ENCODE assay signal across 8 mouse cellular contexts in the genomic region with DNA sequence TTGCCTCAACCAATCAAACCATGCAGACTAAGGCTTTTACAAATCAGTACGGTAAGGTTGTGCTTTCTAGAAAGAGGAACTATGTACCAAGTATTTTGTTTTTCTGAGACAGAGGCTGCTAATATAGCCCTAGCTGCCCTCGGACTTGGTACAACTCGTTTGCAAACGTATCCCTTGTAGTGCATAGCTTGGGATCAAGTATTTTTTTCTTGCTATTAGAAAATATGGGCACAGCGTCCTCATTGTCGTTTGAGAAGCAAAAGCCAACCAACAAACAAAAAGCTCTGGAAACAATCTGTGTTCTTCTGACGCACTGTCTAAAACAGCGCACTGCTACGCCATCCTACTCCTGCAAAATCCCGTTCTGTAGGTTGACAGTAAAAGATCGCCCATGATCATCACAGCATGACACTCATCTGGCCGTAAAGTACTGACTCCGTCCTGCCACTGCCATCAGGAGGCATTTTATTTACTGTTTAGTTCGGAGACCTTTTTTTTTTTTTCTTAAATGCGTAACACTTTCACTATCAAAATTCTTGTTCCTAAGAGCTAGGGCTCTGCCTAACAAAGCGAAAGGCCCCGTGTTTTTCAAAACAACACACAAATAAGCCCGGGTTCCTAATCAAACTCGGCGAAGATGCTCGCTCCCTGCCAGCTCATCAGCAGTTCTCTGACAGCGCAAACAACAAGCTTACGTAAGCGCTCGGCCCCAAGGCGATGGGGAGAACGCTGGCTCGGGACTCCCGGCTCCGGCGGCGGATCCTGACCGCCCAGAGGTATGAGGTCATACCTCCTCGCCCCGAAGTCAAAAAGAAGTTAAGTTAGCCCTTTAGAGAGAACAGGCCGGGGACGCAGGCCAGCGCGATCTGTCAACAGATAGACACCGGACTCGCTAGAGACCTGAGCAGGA. TPM values are rescaled to one million over a fixed set of nuclear protein-coding genes. Genes with fewer than 3 reads are reported as not detected.
A peak's percentile ranks its signal among the peaks of the same experiment; 100 is the strongest.
DNase-seq lines count a peak whose midpoint lies in the region; ATAC-seq and TF ChIP-seq lines count a peak whose summit lies in the region.

No protein-coding gene starts in this region.

- H3K4me3 ChIP-seq in thymus, adult 2 months (ENCODE audit: control insufficient read depth, insufficient read depth, low read length) = peak overlapping the region; percentile 92
- H3K4me3 ChIP-seq in brown adipose tissue, adult 24 weeks (ENCODE audit: insufficient read depth, low read depth, low read length) = peak overlapping the region; percentile 81
- peak overlapping the region; percentile 100 for H3K4me3 ChIP-seq in limb, embryonic 14.5 days (replicated peaks; ENCODE audit: low read length)
- peak overlapping the region; percentile 100 for H3K4me3 ChIP-seq in midbrain, embryonic 12.5 days

- no peaks in the 10 kb centered on the region for H3K27me3 ChIP-seq in thymus, adult 2 months (ENCODE audit: control insufficient read depth, insufficient read depth, low read length)
- H3K27me3 ChIP-seq in limb, embryonic 14.5 days (ENCODE audit: control insufficient read depth, insufficient read depth, low read length) = no peaks in the 10 kb centered on the region
- no peaks in the 10 kb centered on the region for H3K27me3 ChIP-seq in midbrain, embryonic 12.5 days

- no peak overlapping the region for H3K27ac ChIP-seq in thymus, adult 2 months (ENCODE audit: control insufficient read depth, insufficient read depth, low read length)
- peak overlapping the region; percentile 99 for H3K27ac ChIP-seq in brown adipose tissue, adult 24 weeks (replicated peaks; ENCODE audit: low read depth, low read length)
- peak overlapping the region; percentile 91 for H3K27ac ChIP-seq in limb, embryonic 14.5 days (replicated peaks; ENCODE audit: low read depth, low read length)
- peak overlapping the region; percentile 91 for H3K27ac ChIP-seq in midbrain, embryonic 12.5 days (replicated peaks)

- peaks cover 22% of the 10 kb centered on the region for H3K36me3 ChIP-seq in thymus, adult 2 months (ENCODE audit: control insufficient read depth, insufficient read depth, low read length)
- H3K36me3 ChIP-seq in limb, embryonic 14.5 days (ENCODE audit: control insufficient read depth, insufficient read depth, low read length) = peaks cover 46% of the 10 kb centered on the region
- peaks cover 42% of the 10 kb centered on the region for H3K36me3 ChIP-seq in midbrain, embryonic 12.5 days

- DNase-seq in thymus, adult 2 months = no peak
- no peak for DNase-seq in thymus, postnatal 14 days
- DNase-seq in induced T-regulatory cell, adult 2 months (ENCODE audit: low read depth) = peak; percentile 79
- no peak for DNase-seq in limb, embryonic 14.5 days (ENCODE audit: low spot score)
- peak; percentile 31 for DNase-seq in yolk sac, embryonic 10.5 days (ENCODE audit: low spot score)

- TF ChIP-seq POLR2A in thymus, adult 2 months (IDR thresholded peaks at IDR 0.05; ENCODE audit: control insufficient read depth, extremely low read depth, insufficient read depth, low read length, poor library complexity) = no peak
- TF ChIP-seq POLR2A in limb, embryonic 14.5 days (IDR thresholded peaks at IDR 0.05; ENCODE audit: borderline replicate concordance, extremely low read depth, insufficient read depth, insufficient read length) = no peak

- H3K4me2 ChIP-seq in limb, embryonic 14.5 days (replicated peaks; ENCODE audit: low read depth, low read length, severe bottlenecking) = peak overlapping the region; percentile 97
- peak overlapping the region; percentile 100 for H3K4me2 ChIP-seq in midbrain, embryonic 12.5 days (replicated peaks)

- ATAC-seq in frontal cortex, adult (ENCODE audit: low TSS enrichment) = peak; percentile 49
- ATAC-seq in limb, embryonic 14.5 days (ENCODE audit: low FRiP score, low read depth) = no peak
- ATAC-seq in midbrain, embryonic 12.5 days (ENCODE audit: low FRiP score, low read depth) = no peak

- WGBS in thymus, adult 2 months = 7% methylated on average over 41 of the region's 41 CpGs
- 18% methylated on average over 41 of the region's 41 CpGs for WGBS in limb, embryonic 14.5 days
- 23% methylated on average over 41 of the region's 41 CpGs for WGBS in midbrain, embryonic 12.5 days

- TF ChIP-seq CTCF in thymus, adult 2 months (IDR thresholded peaks at IDR 0.05; ENCODE audit: borderline replicate concordance, control insufficient read depth, extremely low read depth, insufficient read depth, low read length, poor library complexity) = no peak

- peaks cover 17% of the 10 kb centered on the region for H3K4me1 ChIP-seq in thymus, adult 2 months (replicated peaks; ENCODE audit: control insufficient read depth, insufficient read depth, low read length)
- H3K4me1 ChIP-seq in brown adipose tissue, adult 24 weeks (ENCODE audit: control insufficient read depth, insufficient read depth, insufficient read length, low read length) = no peaks in the 10 kb centered on the region
- H3K4me1 ChIP-seq in limb, embryonic 14.5 days (ENCODE audit: control insufficient read depth, insufficient read depth, low read length) = peaks cover 19% of the 10 kb centered on the region
- H3K4me1 ChIP-seq in midbrain, embryonic 12.5 days = peaks cover 28% of the 10 kb centered on the region

- H3K9me3 ChIP-seq in limb, embryonic 14.5 days (ENCODE audit: control insufficient read depth, low read length) = no peaks in the 10 kb centered on the region
- no peaks in the 10 kb centered on the region for H3K9me3 ChIP-seq in midbrain, embryonic 12.5 days

- peak overlapping the region; percentile 93 for H3K9ac ChIP-seq in limb, embryonic 14.5 days (ENCODE audit: low read depth, low read length, severe bottlenecking)
- H3K9ac ChIP-seq in midbrain, embryonic 12.5 days (replicated peaks) = peak overlapping the region; percentile 97

RNA-seq across cellular contexts. Expression of gene Gm20716, which starts 0.8 kb away (rescaled TPM):
- polyA plus RNA-seq in thymus, adult 2 months (2012; rRNA removed) = 0.50 and 3.8 TPM in 2 replicates
- polyA plus RNA-seq in brown adipose tissue, adult 24 weeks (2012; ENCODE audit: insufficient read depth, insufficient read length, missing spikeins) = 25.1 and 26.9 TPM in 2 replicates
- polyA plus RNA-seq in limb, embryonic 14.5 days (2012; rRNA removed) = 14.5 and 28.6 TPM in 2 replicates
- polyA plus RNA-seq in limb, embryonic 14.5 days (2014; fragmentation: Nextera tagmentation; extraction: Ambion mirVana) = 22.9 and 27.8 TPM in 2 replicates
- 23.6 and 24.7 TPM in 2 replicates for polyA plus RNA-seq in midbrain, embryonic 12.5 days (2016; fragmentation: Nextera tagmentation; extraction: Ambion mirVana)

RNA-seq across cellular contexts. Expression of gene Dpm1, which starts 1.0 kb away (rescaled TPM):
- 29.5 and 33.6 TPM in 2 replicates for polyA plus RNA-seq in thymus, adult 2 months (2012; rRNA removed)
- 125 and 170 TPM in 2 replicates for polyA plus RNA-seq in brown adipose tissue, adult 24 weeks (2012; ENCODE audit: insufficient read depth, insufficient read length, missing spikeins)
- polyA plus RNA-seq in limb, embryonic 14.5 days (2012; rRNA removed) = 15.7 and 18.4 TPM in 2 replicates
- polyA plus RNA-seq in limb, embryonic 14.5 days (2014; fragmentation: Nextera tagmentation; extraction: Ambion mirVana) = 90.4 and 90.6 TPM in 2 replicates
- 87.5 and 99.0 TPM in 2 replicates for polyA plus RNA-seq in midbrain, embryonic 12.5 days (2016; fragmentation: Nextera tagmentation; extraction: Ambion mirVana)

RNA-seq across cellular contexts. Expression of gene Mocs3, which starts 1.1 kb away (rescaled TPM):
- 27.4 and 44.0 TPM in 2 replicates for polyA plus RNA-seq in thymus, adult 2 months (2012; rRNA removed)
- 4.0 and 5.9 TPM in 2 replicates for polyA plus RNA-seq in brown adipose tissue, adult 24 weeks (2012; ENCODE audit: insufficient read depth, insufficient read length, missing spikeins)
- 12.2 and 16.5 TPM in 2 replicates for polyA plus RNA-seq in limb, embryonic 14.5 days (2012; rRNA removed)
- 8.3 and 10.6 TPM in 2 replicates for polyA plus RNA-seq in limb, embryonic 14.5 days (2014; fragmentation: Nextera tagmentation; extraction: Ambion mirVana)
- polyA plus RNA-seq in midbrain, embryonic 12.5 days (2016; fragmentation: Nextera tagmentation; extraction: Ambion mirVana) = 11.3 and 11.7 TPM in 2 replicates

RNA-seq across cellular contexts. Expression of gene Adnp, which starts 22.5 kb away (rescaled TPM):
- 36.0 and 44.6 TPM in 2 replicates for polyA plus RNA-seq in thymus, adult 2 months (2012; rRNA removed)
- 4.1 and 5.9 TPM in 2 replicates for polyA plus RNA-seq in brown adipose tissue, adult 24 weeks (2012; ENCODE audit: insufficient read depth, insufficient read length, missing spikeins)
- 61.5 and 71.3 TPM in 2 replicates for polyA plus RNA-seq in limb, embryonic 14.5 days (2012; rRNA removed)
- polyA plus RNA-seq in limb, embryonic 14.5 days (2014; fragmentation: Nextera tagmentation; extraction: Ambion mirVana) = 8.5 and 14.5 TPM in 2 replicates
- polyA plus RNA-seq in midbrain, embryonic 12.5 days (2016; fragmentation: Nextera tagmentation; extraction: Ambion mirVana) = 7.5 and 8.7 TPM in 2 replicates

RNA-seq across cellular contexts. Expression of gene Kcng1, which starts 52.2 kb away (rescaled TPM):
- polyA plus RNA-seq in thymus, adult 2 months (2012; rRNA removed) = 0.01 and 0.05 TPM in 2 replicates
- polyA plus RNA-seq in brown adipose tissue, adult 24 weeks (2012; ENCODE audit: insufficient read depth, insufficient read length, missing spikeins) = not detected in 2 replicates
- polyA plus RNA-seq in limb, embryonic 14.5 days (2012; rRNA removed) = 0.59 and 1.1 TPM in 2 replicates
- 0.78 and 1.1 TPM in 2 replicates for polyA plus RNA-seq in limb, embryonic 14.5 days (2014; fragmentation: Nextera tagmentation; extraction: Ambion mirVana)
- 2.3 and 3.2 TPM in 2 replicates for polyA plus RNA-seq in midbrain, embryonic 12.5 days (2016; fragmentation: Nextera tagmentation; extraction: Ambion mirVana)

Comparison
In these comparisons a context has a peak if more than half of its experiments do, and no peak if none do; other contexts are left out.
1. DNase-seq: peak in induced T-regulatory cell, adult 2 months (single experiment) and yolk sac, embryonic 10.5 days (single experiment); none in thymus, adult 2 months (single experiment), thymus, postnatal 14 days (single experiment) and limb, embryonic 14.5 days (single experiment).
2. Peak in every context shown above with its lines, with median percentiles within 50 percentile points of each other: H3K4me3 ChIP-seq.